Mouse (Mus musculus): ENCODE results near the gene Slc38a4. TPM values are rescaled to one million over a fixed set of nuclear protein-coding genes. Genes with fewer than 3 reads are reported as not detected.
A peak's percentile ranks its signal among the peaks of the same experiment; 100 is the strongest.

Slc38a4 gene
- 116 and 120 TPM in 2 replicates for polyA plus RNA-seq (2015; fragmentation: Nextera tagmentation; extraction: Ambion mirVana)

GRCm38 (mm10) chr15:97055794-97056193 is at the start of gene Slc38a4:
Slc38a4 (minus strand) TSS chr15:97055956.
- Histone ChIP-seq H3K9me3 (peaks cover 13% of the 10 kb centered on the region; the same call in 1 of the 2 replicates), H3K27me3 (no peaks in the 10 kb centered on the region), H3K4me1 (0 out of 2 replicates have a peak, but pooled peaks cover 3% of the 10 kb centered on the region), H3K4me3 (peak within 1 kb of the TSS; percentile 52), H3K27ac (peak within 1 kb of the TSS; percentile 82), H3K36me3 (no peaks in the 10 kb centered on the region), H3K4me2 (peak within 1 kb of the TSS; percentile 62), H3K9ac (peak within 1 kb of the TSS; percentile 44)
- ATAC-seq (ENCODE audit: insufficient number of reproducible peaks, low FRiP score, low TSS enrichment, low read depth), result peak; percentile 79; the same call in 1 of the 2 replicates
- WGBS, result 56% methylated on average over 9 of the region's 9 CpGs

- WGBS, result 59% methylated on average over 3 of the region's 3 CpGs
- Histone ChIP-seq H3K4me3 (no peak overlapping the region), H3K9me3 (no peaks in the 10 kb centered on the region), H3K4me2 (no peak overlapping the region), H3K9ac (no peak overlapping the region), H3K27ac (no peak overlapping the region), H3K4me1 (peaks cover 19% of the 10 kb centered on the region), H3K27me3 (no peaks in the 10 kb centered on the region), H3K36me3 (no peaks in the 10 kb centered on the region)
- ATAC-seq (ENCODE audit: insufficient number of reproducible peaks, low FRiP score, low TSS enrichment, low read depth), result no peak
Observed at GRCm38 (mm10) chr15:97104889-97105391, 49.2 kb upstream of the Slc38a4 start.

GRCm38 (mm10) chr15:97104048-97104447 is 48.3 kb upstream of the Slc38a4 start:
- H3K27me3 ChIP-seq, result no peaks in the 10 kb centered on the region
- H3K4me3 ChIP-seq, result no peak overlapping the region
- H3K4me2 ChIP-seq, result no peak overlapping the region
- H3K36me3 ChIP-seq, result no peaks in the 10 kb centered on the region
- no peak overlapping the region for H3K27ac ChIP-seq
- 55% methylated on average over 3 of the region's 3 CpGs for WGBS
- no peak for ATAC-seq (ENCODE audit: insufficient number of reproducible peaks, low FRiP score, low TSS enrichment, low read depth)
- H3K4me1 ChIP-seq, result peaks cover 19% of the 10 kb centered on the region
- H3K9me3 ChIP-seq, result no peaks in the 10 kb centered on the region
- H3K9ac ChIP-seq, result no peak overlapping the region

- Histone ChIP-seq H3K9ac (no peak overlapping the region), H3K4me3 (no peak overlapping the region), H3K27me3 (no peaks in the 10 kb centered on the region), H3K36me3 (no peaks in the 10 kb centered on the region), H3K4me2 (no peak overlapping the region), H3K9me3 (no peaks in the 10 kb centered on the region), H3K27ac (peak overlapping the region; percentile 51), H3K4me1 (peaks cover 16% of the 10 kb centered on the region)
- ATAC-seq (ENCODE audit: insufficient number of reproducible peaks, low FRiP score, low TSS enrichment, low read depth), result no peak
- 25% methylated on average over 10 of the region's 10 CpGs for WGBS
Observed at GRCm38 (mm10) chr15:97102811-97103210, 47.1 kb upstream of the Slc38a4 start.

- Histone ChIP-seq H3K4me2 (no peak overlapping the region), H3K4me3 (no peak overlapping the region), H3K9me3 (no peaks in the 10 kb centered on the region), H3K27me3 (no peaks in the 10 kb centered on the region), H3K4me1 (peaks cover 14% of the 10 kb centered on the region), H3K36me3 (no peaks in the 10 kb centered on the region), H3K9ac (no peak overlapping the region), H3K27ac (peak overlapping the region; percentile 38; the same call in 1 of the 2 replicates)
- no peak for ATAC-seq (ENCODE audit: insufficient number of reproducible peaks, low FRiP score, low TSS enrichment, low read depth)
- 71% methylated on average over 5 of the region's 5 CpGs for WGBS
Observed at GRCm38 (mm10) chr15:97102181-97102580, 46.4 kb upstream of the Slc38a4 start.

- H3K9ac ChIP-seq, result no peak overlapping the region
- no peak for ATAC-seq (ENCODE audit: insufficient number of reproducible peaks, low FRiP score, low TSS enrichment, low read depth)
- no peaks in the 10 kb centered on the region for H3K36me3 ChIP-seq
- no peak overlapping the region for H3K4me3 ChIP-seq
- no peak overlapping the region for H3K4me2 ChIP-seq
- WGBS, result 95% methylated on average over 10 of the region's 10 CpGs
- H3K4me1 ChIP-seq, result peaks cover 12% of the 10 kb centered on the region
- H3K27ac ChIP-seq, result no peak overlapping the region
- no peaks in the 10 kb centered on the region for H3K9me3 ChIP-seq
- H3K27me3 ChIP-seq, result no peaks in the 10 kb centered on the region
Observed at GRCm38 (mm10) chr15:97099101-97099500, 43.3 kb upstream of the Slc38a4 start.

- 86% methylated on average over 4 of the region's 4 CpGs for WGBS
- Histone ChIP-seq H3K9me3 (no peaks in the 10 kb centered on the region), H3K4me2 (no peak overlapping the region), H3K4me3 (no peak overlapping the region), H3K4me1 (peaks cover 7% of the 10 kb centered on the region), H3K9ac (no peak overlapping the region), H3K27ac (no peak overlapping the region), H3K36me3 (no peaks in the 10 kb centered on the region), H3K27me3 (no peaks in the 10 kb centered on the region)
- ATAC-seq (ENCODE audit: insufficient number of reproducible peaks, low FRiP score, low TSS enrichment, low read depth), result no peak
Observed at GRCm38 (mm10) chr15:97097548-97097947, 41.8 kb upstream of the Slc38a4 start.

- Histone ChIP-seq H3K4me3 (no peak overlapping the region), H3K9ac (no peak overlapping the region), H3K9me3 (no peaks in the 10 kb centered on the region), H3K27me3 (no peaks in the 10 kb centered on the region), H3K27ac (no peak overlapping the region), H3K4me2 (no peak overlapping the region), H3K4me1 (peaks cover 11% of the 10 kb centered on the region; the same call in 1 of the 2 replicates), H3K36me3 (no peaks in the 10 kb centered on the region)
- ATAC-seq (ENCODE audit: insufficient number of reproducible peaks, low FRiP score, low TSS enrichment, low read depth), result no peak
- 18% methylated on average over 6 of the region's 6 CpGs for WGBS
Observed at GRCm38 (mm10) chr15:97089526-97089925, 33.8 kb upstream of the Slc38a4 start.

GRCm38 (mm10) chr15:97085833-97086232 is 30.1 kb upstream of the Slc38a4 start:
- no peak overlapping the region for H3K27ac ChIP-seq
- H3K9me3 ChIP-seq, result no peaks in the 10 kb centered on the region
- 24% methylated on average over 5 of the region's 5 CpGs for WGBS
- H3K4me1 ChIP-seq, result peaks cover 11% of the 10 kb centered on the region; the same call in 1 of the 2 replicates
- no peak overlapping the region for H3K4me3 ChIP-seq
- no peaks in the 10 kb centered on the region for H3K36me3 ChIP-seq
- 0 out of 2 replicates have a peak, but pooled peaks have one; percentile 40 for ATAC-seq (ENCODE audit: insufficient number of reproducible peaks, low FRiP score, low TSS enrichment, low read depth)
- H3K4me2 ChIP-seq, result 0 out of 2 replicates have a peak overlapping the region, but pooled peaks have one; percentile 3
- H3K27me3 ChIP-seq, result no peaks in the 10 kb centered on the region
- no peak overlapping the region for H3K9ac ChIP-seq

GRCm38 (mm10) chr15:97077665-97078064 is 21.9 kb upstream of the Slc38a4 start:
- WGBS, result 83% methylated on average over 6 of the region's 6 CpGs
- no peak overlapping the region for H3K27ac ChIP-seq
- no peaks in the 10 kb centered on the region for H3K36me3 ChIP-seq
- no peaks in the 10 kb centered on the region for H3K27me3 ChIP-seq
- H3K4me1 ChIP-seq, result peaks cover 7% of the 10 kb centered on the region
- H3K9ac ChIP-seq, result no peak overlapping the region
- H3K9me3 ChIP-seq, result no peaks in the 10 kb centered on the region
- no peak overlapping the region for H3K4me3 ChIP-seq
- no peak for ATAC-seq (ENCODE audit: insufficient number of reproducible peaks, low FRiP score, low TSS enrichment, low read depth)
- H3K4me2 ChIP-seq, result no peak overlapping the region

GRCm38 (mm10) chr15:97076092-97076491 is 20.3 kb upstream of the Slc38a4 start:
- 86% methylated on average over 3 of the region's 3 CpGs for WGBS
- no peak overlapping the region for H3K4me3 ChIP-seq
- H3K36me3 ChIP-seq, result no peaks in the 10 kb centered on the region
- peaks cover 7% of the 10 kb centered on the region for H3K4me1 ChIP-seq
- no peaks in the 10 kb centered on the region for H3K27me3 ChIP-seq
- no peak overlapping the region for H3K9ac ChIP-seq
- no peak overlapping the region for H3K27ac ChIP-seq
- ATAC-seq (ENCODE audit: insufficient number of reproducible peaks, low FRiP score, low TSS enrichment, low read depth), result no peak
- H3K9me3 ChIP-seq, result no peaks in the 10 kb centered on the region
- H3K4me2 ChIP-seq, result no peak overlapping the region

GRCm38 (mm10) chr15:97075240-97075639 is 19.5 kb upstream of the Slc38a4 start:
- Histone ChIP-seq H3K27ac (no peak overlapping the region), H3K27me3 (no peaks in the 10 kb centered on the region), H3K9me3 (no peaks in the 10 kb centered on the region), H3K36me3 (no peaks in the 10 kb centered on the region), H3K4me2 (no peak overlapping the region), H3K4me3 (no peak overlapping the region), H3K9ac (no peak overlapping the region), H3K4me1 (peaks cover 7% of the 10 kb centered on the region)
- no peak for ATAC-seq (ENCODE audit: insufficient number of reproducible peaks, low FRiP score, low TSS enrichment, low read depth)
- 49% methylated on average over 4 of the region's 4 CpGs for WGBS
